Mouse (Mus musculus): ENCODE data around the gene Snrpe. TPM values are rescaled to one million over a fixed set of nuclear protein-coding genes. Genes with fewer than 3 reads are reported as not detected.

Gene Snrpe
- polyA plus RNA-seq, 1 experiment from 2014 or later = 587 TPM

DNA sequence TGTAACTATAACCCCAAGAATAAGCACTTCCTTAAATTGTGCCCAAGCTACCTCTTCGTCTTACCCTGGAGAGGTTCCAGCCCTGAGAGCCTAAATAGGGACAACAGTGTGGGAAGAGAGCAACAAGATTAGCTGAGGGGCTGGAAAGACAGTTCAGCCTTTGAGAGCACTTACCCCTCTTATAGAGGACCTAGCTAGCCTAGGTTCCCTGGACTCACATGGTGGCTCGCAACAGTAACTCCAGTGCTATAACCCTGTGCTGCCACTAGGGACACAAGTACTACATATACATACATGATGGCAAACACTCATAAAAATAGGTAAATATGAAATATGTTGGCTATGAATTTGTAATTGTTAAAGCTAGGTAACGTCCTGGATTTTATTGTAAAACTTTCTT lies 3.7 kb upstream of the Snrpe start:
- H3K9me3 ChIP-seq = no peaks in the 10 kb centered on the region
- no peak overlapping the region for H3K4me2 ChIP-seq
- H3K4me3 ChIP-seq = no peak overlapping the region
- WGBS = 80% methylated on average over 3 of the region's 3 CpGs
- peaks cover 18% of the 10 kb centered on the region for H3K36me3 ChIP-seq
- no peak overlapping the region for H3K9ac ChIP-seq
- no peak for ATAC-seq (ENCODE audit: low read depth)
- H3K4me1 ChIP-seq (replicated peaks) = peaks cover 9% of the 10 kb centered on the region
- no peak overlapping the region for H3K27ac ChIP-seq (replicated peaks)
- no peaks in the 10 kb centered on the region for H3K27me3 ChIP-seq

GRCm38 (mm10) chr1:133611436-133611835 lies 1.3 kb upstream of the Snrpe start:
- H3K4me2 ChIP-seq = no peak overlapping the region
- 100% methylated on average over 1 of the region's 1 CpGs for WGBS
- H3K9me3 ChIP-seq = no peaks in the 10 kb centered on the region
- ATAC-seq (ENCODE audit: low read depth) = no peak
- H3K36me3 ChIP-seq = peaks cover 19% of the 10 kb centered on the region
- H3K4me3 ChIP-seq = no peak overlapping the region
- no peak overlapping the region for H3K27ac ChIP-seq (replicated peaks)
- no peaks in the 10 kb centered on the region for H3K27me3 ChIP-seq
- H3K4me1 ChIP-seq (replicated peaks) = peaks cover 13% of the 10 kb centered on the region
- no peak overlapping the region for H3K9ac ChIP-seq

- Histone ChIP-seq H3K4me2 (peak overlapping the region; percentile 20; the same call in 1 of the 2 replicates), H3K27ac (replicated peaks) (no peak overlapping the region), H3K9ac (0 out of 2 replicates have a peak overlapping the region, but pooled peaks have one; percentile 12), H3K9me3 (no peaks in the 10 kb centered on the region), H3K36me3 (peaks cover 27% of the 10 kb centered on the region), H3K4me1 (replicated peaks) (peaks cover 13% of the 10 kb centered on the region), H3K27me3 (no peaks in the 10 kb centered on the region), H3K4me3 (peak overlapping the region; percentile 95; the same call in 1 of the 2 replicates)
- WGBS = 58% methylated on average over 6 of the region's 6 CpGs
- ATAC-seq (ENCODE audit: low read depth) = peak; percentile 30
Measured at GRCm38 (mm10) chr1:133610601-133611000, 510 bp upstream of the Snrpe start.

DNA sequence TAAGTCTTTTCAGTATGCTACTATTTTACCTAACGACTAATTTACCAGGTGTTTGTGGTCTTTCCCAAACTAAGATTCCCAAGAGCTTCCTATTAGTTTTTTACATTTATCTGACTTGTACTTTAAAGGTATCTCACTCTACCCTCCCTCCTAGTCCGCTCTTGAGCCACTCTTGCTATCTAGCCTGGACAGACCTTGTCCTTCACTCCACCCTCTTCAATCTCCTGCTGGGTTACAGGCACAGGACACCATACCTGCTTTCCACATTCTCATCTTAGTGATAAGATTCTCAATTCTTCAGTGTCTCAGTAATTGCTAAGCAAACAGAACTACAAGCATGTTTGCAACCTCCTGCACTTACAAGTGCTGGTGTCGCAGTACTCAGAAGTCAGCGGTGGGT lies 6.9 kb downstream of the Snrpe start:
- no peaks in the 10 kb centered on the region; the same call in 1 of the 2 replicates for H3K4me1 ChIP-seq (replicated peaks)
- H3K27ac ChIP-seq (replicated peaks) = no peak overlapping the region
- H3K4me3 ChIP-seq = no peak overlapping the region
- H3K27me3 ChIP-seq = no peaks in the 10 kb centered on the region
- 95% methylated on average over 4 of the region's 4 CpGs for WGBS
- H3K36me3 ChIP-seq = peaks cover 79% of the 10 kb centered on the region
- no peak overlapping the region for H3K9ac ChIP-seq
- no peaks in the 10 kb centered on the region for H3K9me3 ChIP-seq
- ATAC-seq (ENCODE audit: low read depth) = no peak
- no peak overlapping the region for H3K4me2 ChIP-seq

GRCm38 (mm10) chr1:133596298-133597007 lies 13.6 kb downstream of the Snrpe start:
- 15% methylated on average over 4 of the region's 4 CpGs for WGBS
- ATAC-seq (ENCODE audit: low read depth) = peak; percentile 67; the same call in 1 of the 2 replicates
- Histone ChIP-seq H3K4me2 (no peak overlapping the region), H3K4me1 (replicated peaks) (peaks cover 15% of the 10 kb centered on the region), H3K4me3 (no peak overlapping the region), H3K36me3 (peaks cover 12% of the 10 kb centered on the region), H3K27me3 (no peaks in the 10 kb centered on the region), H3K9ac (peak overlapping the region; percentile 8; the same call in 1 of the 2 replicates), H3K9me3 (no peaks in the 10 kb centered on the region), H3K27ac (replicated peaks) (peak overlapping the region; percentile 66)

DNA sequence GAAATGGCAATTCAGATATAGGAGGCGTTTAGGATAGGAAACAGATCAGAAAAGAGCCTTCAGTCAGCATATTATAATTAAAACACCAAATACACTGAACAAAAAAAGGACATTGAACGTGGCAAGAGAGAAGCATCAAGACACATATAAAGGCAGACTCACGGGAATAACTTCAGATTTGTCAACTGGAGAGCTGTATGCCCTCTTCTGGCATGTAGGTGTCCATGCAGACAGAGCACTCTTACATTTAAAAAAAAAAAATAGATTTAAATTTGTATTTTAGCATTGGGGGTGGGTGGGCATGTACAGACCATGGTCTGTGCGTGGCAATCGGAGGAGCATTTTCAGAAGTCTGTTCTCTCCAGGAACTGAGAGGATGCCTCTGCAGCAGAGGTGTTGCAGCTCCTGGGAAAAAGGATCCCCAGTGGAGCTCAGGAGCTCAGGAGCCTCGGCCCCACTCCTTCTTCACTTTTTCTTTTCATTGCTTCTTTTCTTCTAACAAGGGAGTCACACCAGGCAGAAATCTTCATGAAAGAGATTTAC lies 24.0 kb downstream of the Snrpe start:
- peaks cover 4% of the 10 kb centered on the region; the same call in 1 of the 2 replicates for H3K4me1 ChIP-seq (replicated peaks)
- no peaks in the 10 kb centered on the region for H3K36me3 ChIP-seq
- no peak overlapping the region for H3K27ac ChIP-seq (replicated peaks)
- H3K9ac ChIP-seq = no peak overlapping the region
- 79% methylated on average over 6 of the region's 6 CpGs for WGBS
- no peak overlapping the region for H3K4me3 ChIP-seq
- ATAC-seq (ENCODE audit: low read depth) = no peak
- no peaks in the 10 kb centered on the region for H3K27me3 ChIP-seq
- no peak overlapping the region for H3K4me2 ChIP-seq
- H3K9me3 ChIP-seq = no peaks in the 10 kb centered on the region

GRCm38 (mm10) chr1:133571293-133571692 lies 38.8 kb downstream of the Snrpe start:
- no peaks in the 10 kb centered on the region for H3K4me1 ChIP-seq (replicated peaks)
- H3K27me3 ChIP-seq = no peaks in the 10 kb centered on the region
- H3K36me3 ChIP-seq = no peaks in the 10 kb centered on the region
- H3K9ac ChIP-seq = no peak overlapping the region
- no peak overlapping the region for H3K27ac ChIP-seq (replicated peaks)
- no peak for ATAC-seq (ENCODE audit: low read depth)
- peaks cover 4% of the 10 kb centered on the region; the same call in 1 of the 2 replicates for H3K9me3 ChIP-seq
- H3K4me2 ChIP-seq = no peak overlapping the region
- 87% methylated on average over 11 of the region's 11 CpGs for WGBS
- no peak overlapping the region for H3K4me3 ChIP-seq

Other genes with a start within 250 kb of the Snrpe start
- gene Etnk2, start 246.7 kb downstream of the Snrpe start, polyA plus RNA-seq (2015; fragmentation: Nextera tagmentation; extraction: Ambion mirVana) = 10.1 and 10.2 TPM in 2 replicates
- gene Sox13, start 185.9 kb downstream of the Snrpe start, polyA plus RNA-seq (2015; fragmentation: Nextera tagmentation; extraction: Ambion mirVana) = 8.8 TPM in 2 replicates
- not detected in 2 replicates for gene Zbed6, start 50.6 kb upstream of the Snrpe start, polyA plus RNA-seq (2015; fragmentation: Nextera tagmentation; extraction: Ambion mirVana)
- gene Gm38394, start 51.0 kb upstream of the Snrpe start, polyA plus RNA-seq (2015; fragmentation: Nextera tagmentation; extraction: Ambion mirVana) = 2.8 and 3.7 TPM in 2 replicates
- 0.18 and 0.33 TPM in 2 replicates for gene Lax1, start 79.8 kb upstream of the Snrpe start, polyA plus RNA-seq (2015; fragmentation: Nextera tagmentation; extraction: Ambion mirVana)
- gene Atp2b4, start 190.8 kb upstream of the Snrpe start, polyA plus RNA-seq (2015; fragmentation: Nextera tagmentation; extraction: Ambion mirVana) = 10.7 and 13.7 TPM in 2 replicates

Measured in neural tube, embryonic 13.5 days (tissue).